Comparison of ENCODE assay signal across 13 mouse cellular contexts in genomic region chr9:58129508-58129907, GRCm38 (mm10). TPM values are rescaled to one million over a fixed set of nuclear protein-coding genes. Genes with fewer than 3 reads are reported as not detected.
DNase-seq lines count a peak whose midpoint lies in the region; ATAC-seq and TF ChIP-seq lines count a peak whose summit lies in the region.
"Had no signal": no experiment of that assay in that cellular context is flagged by ENCODE, and none has a peak within 500 bp of the region (broad histone marks: within the 10 kb centered on the region; RNA-seq: fewer than 3 reads in every experiment).

No protein-coding gene starts in this region.

- ATAC-seq in hindbrain, embryonic 11.5 days (ENCODE audit: low FRiP score), result no peak
- no peak for ATAC-seq in hindbrain, postnatal 0 days
- ATAC-seq in midbrain, embryonic 13.5 days, result no peak
- ATAC-seq in midbrain, embryonic 14.5 days (ENCODE audit: low FRiP score, low TSS enrichment), result no peak
- no peak for ATAC-seq in embryonic facial prominence, embryonic 14.5 days (ENCODE audit: low read depth)
- no peak for ATAC-seq in neural tube, embryonic 13.5 days (ENCODE audit: low read depth)
- ATAC-seq in erythroblast, adult 5-6 weeks (replicated peaks; ENCODE audit: low FRiP score, poor library complexity, severe bottlenecking), result no peak

- peaks cover 17% of the 10 kb centered on the region for H3K4me1 ChIP-seq in hindbrain, embryonic 11.5 days (replicated peaks; ENCODE audit: control insufficient read depth, insufficient read depth, low read length)
- peaks cover 20% of the 10 kb centered on the region for H3K4me1 ChIP-seq in hindbrain, postnatal 0 days (ENCODE audit: insufficient read depth, low read length)
- peaks cover 40% of the 10 kb centered on the region for H3K4me1 ChIP-seq in midbrain, embryonic 13.5 days (replicated peaks)
- H3K4me1 ChIP-seq in midbrain, embryonic 14.5 days (ENCODE audit: control insufficient read depth, insufficient read depth, low read length), result peaks cover 18% of the 10 kb centered on the region
- H3K4me1 ChIP-seq in embryonic facial prominence, embryonic 14.5 days (ENCODE audit: control insufficient read depth, insufficient read depth, low read length), result peaks cover 55% of the 10 kb centered on the region
- peaks cover 45% of the 10 kb centered on the region for H3K4me1 ChIP-seq in neural tube, embryonic 13.5 days (replicated peaks)

- WGBS in hindbrain, embryonic 11.5 days, result 11% methylated on average over 8 of the region's 8 CpGs
- 22% methylated on average over 8 of the region's 8 CpGs for WGBS in hindbrain, postnatal 0 days
- 19% methylated on average over 8 of the region's 8 CpGs for WGBS in midbrain, embryonic 13.5 days
- 16% methylated on average over 8 of the region's 8 CpGs for WGBS in midbrain, embryonic 14.5 days
- 14% methylated on average over 8 of the region's 8 CpGs for WGBS in embryonic facial prominence, embryonic 14.5 days
- 15% methylated on average over 8 of the region's 8 CpGs for WGBS in neural tube, embryonic 13.5 days

- H3K27me3 ChIP-seq in hindbrain, embryonic 11.5 days (ENCODE audit: control insufficient read depth, insufficient read depth, low read length), result peaks cover 27% of the 10 kb centered on the region
- no peaks in the 10 kb centered on the region; the same call in 1 of the 2 replicates for H3K27me3 ChIP-seq in hindbrain, postnatal 0 days (ENCODE audit: insufficient read depth, low read length)
- H3K27me3 ChIP-seq in midbrain, embryonic 13.5 days, result peaks cover 28% of the 10 kb centered on the region
- 0 out of 2 replicates have a peak, but pooled peaks cover 3% of the 10 kb centered on the region for H3K27me3 ChIP-seq in midbrain, embryonic 14.5 days (ENCODE audit: control insufficient read depth, insufficient read depth, low read length)
- no peaks in the 10 kb centered on the region for H3K27me3 ChIP-seq in embryonic facial prominence, embryonic 14.5 days (replicated peaks; ENCODE audit: control insufficient read depth, insufficient read depth, low read length)
- H3K27me3 ChIP-seq in neural tube, embryonic 13.5 days, result peaks cover 69% of the 10 kb centered on the region

- no peaks in the 10 kb centered on the region for H3K36me3 ChIP-seq in hindbrain, embryonic 11.5 days (ENCODE audit: control insufficient read depth, insufficient read depth, low read length)
- H3K36me3 ChIP-seq in hindbrain, postnatal 0 days (ENCODE audit: insufficient read depth, low read length), result no peaks in the 10 kb centered on the region
- H3K36me3 ChIP-seq in midbrain, embryonic 13.5 days, result no peaks in the 10 kb centered on the region
- H3K36me3 ChIP-seq in midbrain, embryonic 14.5 days (ENCODE audit: control insufficient read depth, insufficient read depth, low read length), result no peaks in the 10 kb centered on the region
- no peaks in the 10 kb centered on the region for H3K36me3 ChIP-seq in embryonic facial prominence, embryonic 14.5 days (ENCODE audit: control insufficient read depth, insufficient read depth, low read length)
- no peaks in the 10 kb centered on the region for H3K36me3 ChIP-seq in neural tube, embryonic 13.5 days

- H3K4me2 ChIP-seq in hindbrain, embryonic 11.5 days (replicated peaks; ENCODE audit: low read depth, low read length), result peak overlapping the region; percentile 11; the same call in 1 of the 2 replicates
- H3K4me2 ChIP-seq in hindbrain, postnatal 0 days (ENCODE audit: low read depth, low read length), result no peak overlapping the region
- peak overlapping the region; percentile 31 for H3K4me2 ChIP-seq in midbrain, embryonic 13.5 days (replicated peaks)
- H3K4me2 ChIP-seq in midbrain, embryonic 14.5 days (ENCODE audit: low read length), result no peak overlapping the region
- peak overlapping the region; percentile 18; the same call in 1 of the 2 replicates for H3K4me2 ChIP-seq in embryonic facial prominence, embryonic 14.5 days (ENCODE audit: low read depth, low read length)
- H3K4me2 ChIP-seq in neural tube, embryonic 13.5 days, result peak overlapping the region; percentile 32

- DNase-seq in hindbrain, embryonic 11.5 days (ENCODE audit: low spot score), result no peak
- DNase-seq in hindbrain, postnatal 0 days (ENCODE audit: low spot score), result no peak
- DNase-seq in midbrain, embryonic 14.5 days, result no peak
- peak; percentile 29 for DNase-seq in embryonic facial prominence, embryonic 14.5 days (ENCODE audit: low spot score)
- DNase-seq: cerebellum, adult 18-20 months; kidney, adult 18-20 months; lung, postnatal 14 days had no signal

- TF ChIP-seq CTCF in hindbrain, postnatal 0 days (IDR thresholded peaks at IDR 0.05; ENCODE audit: low read depth), result no peak

- no peak overlapping the region for H3K27ac ChIP-seq in hindbrain, embryonic 11.5 days (ENCODE audit: low read depth, low read length)
- H3K27ac ChIP-seq in hindbrain, postnatal 0 days, result no peak overlapping the region
- no peak overlapping the region for H3K27ac ChIP-seq in midbrain, embryonic 13.5 days
- H3K27ac ChIP-seq in midbrain, embryonic 14.5 days (replicated peaks; ENCODE audit: low read depth, low read length), result no peak overlapping the region
- peak overlapping the region; percentile 74 for H3K27ac ChIP-seq in embryonic facial prominence, embryonic 14.5 days (replicated peaks; ENCODE audit: low read depth, low read length)
- peak overlapping the region; percentile 78 for H3K27ac ChIP-seq in neural tube, embryonic 13.5 days (replicated peaks)

- H3K9ac ChIP-seq in hindbrain, embryonic 11.5 days (ENCODE audit: low read depth, low read length), result peak overlapping the region; percentile 31; the same call in 1 of the 2 replicates
- no peak overlapping the region for H3K9ac ChIP-seq in hindbrain, postnatal 0 days (replicated peaks; ENCODE audit: low read length)
- peak overlapping the region; percentile 44; the same call in 1 of the 2 replicates for H3K9ac ChIP-seq in midbrain, embryonic 13.5 days (replicated peaks)
- no peak overlapping the region for H3K9ac ChIP-seq in midbrain, embryonic 14.5 days (replicated peaks; ENCODE audit: low read length)
- H3K9ac ChIP-seq in embryonic facial prominence, embryonic 14.5 days (ENCODE audit: low read depth, low read length), result peak overlapping the region; percentile 41; the same call in 1 of the 2 replicates
- peak overlapping the region; percentile 38; the same call in 1 of the 2 replicates for H3K9ac ChIP-seq in neural tube, embryonic 13.5 days

- H3K9me3 ChIP-seq in hindbrain, embryonic 11.5 days (ENCODE audit: control insufficient read depth, low read length), result no peaks in the 10 kb centered on the region
- no peaks in the 10 kb centered on the region for H3K9me3 ChIP-seq in hindbrain, postnatal 0 days (ENCODE audit: low read length)
- no peaks in the 10 kb centered on the region for H3K9me3 ChIP-seq in midbrain, embryonic 13.5 days
- no peaks in the 10 kb centered on the region for H3K9me3 ChIP-seq in midbrain, embryonic 14.5 days (ENCODE audit: control insufficient read depth, low read length)
- H3K9me3 ChIP-seq in embryonic facial prominence, embryonic 14.5 days (ENCODE audit: control insufficient read depth, low read length), result no peaks in the 10 kb centered on the region
- H3K9me3 ChIP-seq in neural tube, embryonic 13.5 days, result no peaks in the 10 kb centered on the region

- 0 out of 2 replicates have a peak overlapping the region, but pooled peaks have one; percentile 0 for H3K4me3 ChIP-seq in hindbrain, embryonic 11.5 days (ENCODE audit: low read depth, low read length)
- H3K4me3 ChIP-seq in hindbrain, postnatal 0 days (ENCODE audit: low read length), result no peak overlapping the region
- no peak overlapping the region for H3K4me3 ChIP-seq in midbrain, embryonic 13.5 days (replicated peaks)
- H3K4me3 ChIP-seq in midbrain, embryonic 14.5 days (replicated peaks; ENCODE audit: low read depth, low read length), result no peak overlapping the region
- H3K4me3 ChIP-seq in embryonic facial prominence, embryonic 14.5 days (ENCODE audit: low read depth, low read length), result no peak overlapping the region
- no peak overlapping the region for H3K4me3 ChIP-seq in neural tube, embryonic 13.5 days

RNA-seq across cellular contexts. Expression of gene Ccdc33, which starts 10.9 kb away (rescaled TPM):
- 0.31 and 0.99 TPM in 2 replicates for polyA plus RNA-seq in hindbrain, embryonic 11.5 days (2014; fragmentation: Nextera tagmentation; extraction: Ambion mirVana)
- 0.52 and 1.4 TPM in 2 replicates for total RNA-seq in hindbrain, postnatal 0 days (2014; rRNA removed)
- 0.75 and 1.2 TPM in 2 replicates for polyA plus RNA-seq in hindbrain, postnatal 0 days (2015; fragmentation: Nextera tagmentation; extraction: Ambion mirVana)
- 0.73 and 0.80 TPM in 2 replicates for polyA plus RNA-seq in midbrain, embryonic 13.5 days (2015; fragmentation: Nextera tagmentation; extraction: Ambion mirVana)
- polyA plus RNA-seq in midbrain, embryonic 14.5 days (2014; fragmentation: Nextera tagmentation; extraction: Ambion mirVana), result 0.09 and 0.54 TPM in 2 replicates
- polyA plus RNA-seq in embryonic facial prominence, embryonic 14.5 days (2014; fragmentation: Nextera tagmentation; extraction: Ambion mirVana), result 0.25 and 0.54 TPM in 2 replicates
- polyA plus RNA-seq in neural tube, embryonic 13.5 days (2015; fragmentation: Nextera tagmentation; extraction: Ambion mirVana), result 0.33 and 0.58 TPM in 2 replicates
- total RNA-seq in erythroblast, adult 5-6 weeks (2015; ENCODE audit: low replicate concordance), result not detected in 2 replicates
- not detected in 2 replicates for total RNA-seq in erythroblast, adult 5-6 weeks (2017; ENCODE audit: low replicate concordance)
- total RNA-seq: granulocyte monocyte progenitor cell, adult 5-6 weeks; liver, adult 2 months; monocyte, adult 5-6 weeks had no signal
- polyA plus RNA-seq: liver, adult 2 months had no signal

Comparison
In these comparisons a context has a peak if more than half of its experiments do, and no peak if none do; other contexts are left out.
1. H3K4me2 ChIP-seq: peak in hindbrain, embryonic 11.5 days (single experiment), midbrain, embryonic 13.5 days (single experiment), embryonic facial prominence, embryonic 14.5 days (single experiment) and neural tube, embryonic 13.5 days (single experiment); none in hindbrain, postnatal 0 days (single experiment) and midbrain, embryonic 14.5 days (single experiment).
2. H3K9ac ChIP-seq: peak in hindbrain, embryonic 11.5 days (single experiment), midbrain, embryonic 13.5 days (single experiment), embryonic facial prominence, embryonic 14.5 days (single experiment) and neural tube, embryonic 13.5 days (single experiment); none in hindbrain, postnatal 0 days (single experiment) and midbrain, embryonic 14.5 days (single experiment).
3. H3K27ac ChIP-seq: peak in embryonic facial prominence, embryonic 14.5 days (single experiment) and neural tube, embryonic 13.5 days (single experiment); none in hindbrain, embryonic 11.5 days (single experiment), hindbrain, postnatal 0 days (single experiment), midbrain, embryonic 13.5 days (single experiment) and midbrain, embryonic 14.5 days (single experiment).